Mouse (Mus musculus): Measurements from ENCODE around the gene Mad2l2.

GRCm38 (mm10) chr4:148109215-148109614 lies 21.0 kb upstream of the Mad2l2 start:
- TF ChIP-seq CTCF (IDR thresholded peaks at IDR 0.05; ENCODE audit: extremely low read depth, insufficient read depth, insufficient read length, insufficient replicate concordance) (no peak), POLR2A (IDR thresholded peaks at IDR 0.05; ENCODE audit: low read depth, low read length) (no peak)
